Mouse (Mus musculus): ENCODE results near the gene Arhgef17.

Arhgef17 gene

DNA sequence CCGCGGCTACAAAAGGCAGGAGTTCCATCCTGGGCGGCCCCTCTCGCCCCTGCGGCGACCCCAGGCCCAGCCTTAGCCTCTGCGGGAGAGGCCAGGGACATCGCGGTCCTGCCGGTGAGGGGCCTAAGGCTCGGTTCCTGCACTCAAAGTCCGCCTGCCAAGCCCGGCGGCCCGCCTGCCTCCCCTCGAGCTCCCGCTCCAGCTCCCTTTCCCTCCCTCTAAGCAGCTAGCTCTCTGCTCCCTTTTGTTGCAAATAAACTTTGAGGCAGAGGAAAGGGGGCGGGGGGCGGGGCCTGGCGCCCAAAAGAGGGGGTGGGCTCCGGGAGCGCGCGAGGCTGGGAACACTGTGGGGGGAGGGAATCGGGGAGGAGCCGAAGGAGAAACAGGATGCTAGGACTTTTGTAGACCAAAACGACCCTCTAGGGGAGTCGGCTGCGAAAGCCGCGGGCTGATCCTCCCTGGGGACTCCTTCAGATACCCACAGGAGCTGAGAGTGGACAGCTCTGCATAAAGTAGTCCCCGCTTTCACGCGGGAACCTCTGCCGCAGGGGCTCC lies at the start of gene Arhgef17:
TSS of gene Arhgef17 (minus strand) at position 182 of the 555 bp plus-strand sequence.
- DNase-seq (ENCODE audit: low read depth, low spot score): peak; percentile 95

DNA sequence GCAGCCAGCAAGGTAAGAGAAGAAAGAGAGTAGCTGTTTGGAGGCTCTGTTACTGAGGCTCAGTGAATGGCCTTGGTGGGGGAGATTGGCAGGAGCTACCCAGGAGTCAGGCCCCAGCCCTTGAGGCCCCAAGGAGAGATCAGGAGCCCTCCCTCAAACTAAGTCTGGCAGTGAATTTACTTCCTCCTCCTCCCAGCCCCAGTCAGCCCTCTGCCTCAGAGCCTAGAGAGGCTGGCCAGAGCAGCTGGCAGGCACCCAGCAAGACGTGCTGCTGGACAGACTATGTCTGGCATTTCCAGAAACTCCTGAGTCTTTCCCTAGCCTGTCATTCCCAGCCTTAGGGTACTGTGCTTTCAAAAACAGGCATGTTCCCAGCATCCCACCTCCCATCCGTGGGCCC lies 47.3 kb upstream of the Arhgef17 start:
- DNase-seq (ENCODE audit: low read depth, low spot score): no peak

DNA sequence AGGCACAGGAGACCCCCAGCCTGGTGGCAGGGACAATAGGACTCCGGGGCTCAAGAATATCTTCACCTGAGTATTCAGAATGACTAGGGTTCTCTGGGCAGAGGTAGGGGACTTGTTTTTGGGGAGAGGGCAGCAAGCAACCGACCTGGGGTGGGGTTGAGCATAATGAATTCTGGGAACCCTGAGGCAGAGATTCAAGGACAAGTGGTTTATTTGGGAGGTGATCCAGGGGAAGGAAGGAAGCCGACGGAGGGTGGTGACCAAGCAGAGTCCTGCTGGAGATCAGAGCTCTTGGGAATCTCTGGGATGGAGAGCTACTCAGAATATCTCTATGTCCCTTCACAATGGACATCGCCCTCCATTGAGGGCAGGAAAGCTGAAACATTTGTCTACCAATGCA lies 46.3 kb upstream of the Arhgef17 start:
- DNase-seq (ENCODE audit: low read depth, low spot score): no peak

DNA sequence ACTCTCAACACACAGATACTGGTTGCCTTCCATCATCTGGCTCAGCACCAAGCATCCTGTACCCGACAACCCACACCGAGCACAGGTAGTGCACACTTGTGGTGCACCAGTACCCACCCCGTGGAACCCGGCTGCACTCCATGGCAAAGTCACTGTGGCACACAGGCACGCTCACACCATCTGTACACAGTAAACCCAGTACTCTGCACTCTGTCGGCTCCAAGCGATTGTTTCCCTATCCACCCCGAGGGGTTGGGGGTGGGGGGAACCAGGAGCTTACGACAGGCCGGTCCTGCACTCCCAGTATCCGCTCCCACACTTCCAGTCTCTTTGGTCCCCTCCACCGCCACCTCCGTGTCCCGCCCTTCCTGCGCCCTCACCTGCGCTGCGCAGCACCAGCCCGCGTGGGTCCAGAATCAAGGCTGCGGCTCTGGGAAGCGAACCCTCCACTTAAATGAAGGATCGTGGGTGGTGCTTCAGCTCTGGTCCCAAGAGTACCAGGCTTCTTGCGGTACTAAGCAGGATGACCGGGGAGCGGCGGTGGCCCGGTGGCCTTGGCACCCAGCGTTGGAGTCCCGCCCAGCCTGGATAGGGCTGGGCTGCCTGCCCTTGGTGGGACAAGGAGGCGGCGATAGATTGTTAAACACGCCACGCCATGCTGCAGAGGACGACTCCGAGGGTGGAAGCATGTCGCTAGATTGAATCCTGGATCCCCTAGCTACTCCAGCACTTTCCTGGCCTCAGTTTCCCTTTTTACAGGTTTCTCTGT lies 42.4 kb upstream of the Arhgef17 start, which contains the start of gene P2ry6:
TSS of gene P2ry6 (minus strand) at position 515 of the 769 bp plus-strand sequence.
- peak; percentile 36 for DNase-seq (ENCODE audit: low read depth, low spot score)

DNA sequence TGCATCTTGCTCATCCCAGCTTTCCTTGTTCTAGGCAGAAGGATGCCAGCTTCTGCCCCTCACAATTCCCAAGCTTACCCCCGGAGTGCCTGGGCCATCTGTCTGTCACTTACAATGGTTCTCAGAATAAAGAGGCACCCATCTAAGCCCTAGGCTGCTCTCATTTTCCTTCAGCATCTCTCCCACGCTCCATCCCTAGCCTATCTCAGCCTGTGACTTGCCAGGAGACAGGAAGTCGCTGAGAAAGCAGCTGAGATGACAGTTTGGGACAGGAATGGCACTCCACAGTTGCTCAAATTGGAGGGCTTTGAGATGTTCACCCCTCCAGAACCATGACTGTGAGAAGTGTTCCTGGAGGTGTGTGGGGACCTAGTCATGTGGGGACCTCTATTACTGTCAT lies 41.0 kb upstream of the Arhgef17 start:
- no peak for DNase-seq (ENCODE audit: low read depth, low spot score)

DNA sequence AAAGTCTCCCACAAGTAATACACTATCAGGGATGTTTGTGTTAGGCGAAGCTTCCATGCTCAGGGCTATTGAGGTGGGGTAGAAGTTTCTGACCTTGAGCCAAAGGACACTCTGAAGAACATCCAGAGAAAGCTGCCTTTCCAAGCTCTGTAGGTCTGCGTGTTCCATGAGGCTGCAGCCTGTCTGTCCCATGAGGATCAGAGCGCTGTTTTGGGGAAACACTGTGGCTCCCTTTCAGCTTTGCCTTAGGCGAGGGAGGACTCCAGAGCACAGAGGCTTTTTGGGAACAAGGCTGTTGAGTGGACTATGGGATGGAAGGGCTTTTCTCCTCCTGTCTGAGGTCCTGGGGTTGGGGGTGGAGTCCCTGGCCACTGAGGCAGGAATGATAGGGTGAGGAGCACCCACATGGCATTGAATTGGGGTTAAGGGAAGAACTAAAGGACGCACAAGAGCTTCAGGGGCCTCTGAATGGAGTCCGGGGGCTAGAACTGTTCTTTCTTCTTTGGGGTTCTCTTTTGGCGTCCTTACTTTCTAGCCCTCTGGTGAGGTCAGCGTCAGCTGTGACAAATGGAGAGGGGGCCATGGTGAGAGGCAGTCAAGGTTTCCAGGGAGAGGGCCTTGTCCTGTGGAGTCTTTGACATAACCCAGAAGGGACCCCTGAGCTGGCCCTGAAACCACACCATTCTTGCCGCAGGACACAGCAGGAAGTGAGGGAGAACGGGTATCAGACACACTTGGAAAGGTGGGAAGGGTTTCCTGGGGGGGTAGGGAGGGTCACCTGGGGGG lies 37.2 kb upstream of the Arhgef17 start:
- DNase-seq (ENCODE audit: low read depth, low spot score): no peak

DNA sequence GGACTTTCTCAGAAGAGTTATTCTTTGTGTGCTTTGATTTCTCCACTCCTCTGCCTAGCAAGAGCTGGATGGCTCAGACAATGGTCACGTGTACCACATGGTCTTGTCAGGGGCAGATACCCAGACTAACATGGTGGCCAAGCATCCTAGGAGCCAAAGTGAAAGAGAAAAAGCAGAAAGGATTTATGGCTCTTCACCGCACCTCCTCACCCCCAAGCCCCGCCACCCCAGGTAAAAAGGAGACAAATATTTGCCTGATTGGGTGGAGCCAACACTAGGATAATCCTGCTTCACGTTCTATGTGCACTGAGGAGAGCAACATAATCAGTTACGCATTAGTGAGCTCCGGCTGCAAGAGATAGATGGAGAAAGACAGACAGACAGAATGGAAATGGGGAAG lies 36.5 kb upstream of the Arhgef17 start:
- no peak for DNase-seq (ENCODE audit: low read depth, low spot score)

DNA sequence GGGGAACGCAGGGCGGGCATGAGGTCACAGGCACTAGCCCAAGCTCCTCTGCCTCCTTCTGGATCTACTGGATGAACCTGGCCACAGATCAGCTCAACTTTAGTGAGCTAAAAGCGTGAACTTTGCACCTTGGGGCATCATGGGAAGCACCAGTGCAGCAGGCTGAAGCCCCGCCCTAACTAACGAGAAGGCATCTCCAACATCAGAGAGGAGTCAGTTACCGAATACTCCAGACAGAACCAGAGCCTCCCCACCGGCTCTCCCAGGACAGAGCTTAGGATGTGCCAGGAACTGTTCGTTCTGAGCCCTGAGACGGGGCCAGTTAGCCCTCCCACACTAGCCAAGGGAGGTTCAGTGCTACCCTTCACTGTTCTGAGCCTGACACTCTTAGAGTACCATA lies 35.9 kb upstream of the Arhgef17 start:
- DNase-seq (ENCODE audit: low read depth, low spot score): peak; percentile 57

DNA sequence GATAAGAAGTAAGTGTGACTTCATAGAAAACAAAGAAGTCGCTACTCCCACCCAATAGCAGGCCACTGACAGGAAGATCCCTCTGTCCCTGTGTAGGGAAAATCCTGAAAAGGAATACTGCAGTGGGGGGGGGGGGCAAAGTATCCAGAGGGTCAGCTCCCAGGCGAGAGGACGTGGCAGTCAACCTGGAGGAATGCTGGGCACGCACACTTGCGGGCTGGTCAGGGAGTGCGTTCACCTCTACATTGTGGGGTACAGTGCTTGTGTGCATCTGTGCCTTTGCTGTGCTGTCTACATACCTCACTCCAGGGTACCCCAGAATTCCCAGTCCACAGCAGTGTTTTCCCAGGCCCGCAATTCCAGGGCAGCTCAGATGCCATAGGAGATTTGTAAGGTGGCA lies 34.1 kb upstream of the Arhgef17 start:
- DNase-seq (ENCODE audit: low read depth, low spot score): no peak

DNA sequence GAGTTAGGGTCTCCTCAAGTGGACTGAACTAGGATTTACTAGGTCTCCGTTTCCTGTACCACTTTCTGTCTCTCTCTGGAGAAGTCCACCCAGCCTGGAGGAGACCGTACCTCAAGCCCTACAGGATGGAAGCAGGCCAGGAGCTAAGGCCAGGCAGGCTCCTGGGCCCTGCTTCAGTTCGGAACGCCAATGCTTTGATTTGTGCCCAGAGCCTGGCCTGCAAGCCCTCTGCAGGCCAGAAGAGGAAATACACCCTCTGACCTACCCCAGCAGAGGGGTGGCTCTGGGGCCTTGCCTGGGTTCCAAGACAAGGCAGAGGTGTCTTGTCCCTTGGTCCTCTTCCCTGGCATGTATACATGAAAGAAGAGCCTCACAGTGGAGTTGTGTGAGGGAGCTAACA lies 33.2 kb upstream of the Arhgef17 start:
- DNase-seq (ENCODE audit: low read depth, low spot score): peak; percentile 76

DNA sequence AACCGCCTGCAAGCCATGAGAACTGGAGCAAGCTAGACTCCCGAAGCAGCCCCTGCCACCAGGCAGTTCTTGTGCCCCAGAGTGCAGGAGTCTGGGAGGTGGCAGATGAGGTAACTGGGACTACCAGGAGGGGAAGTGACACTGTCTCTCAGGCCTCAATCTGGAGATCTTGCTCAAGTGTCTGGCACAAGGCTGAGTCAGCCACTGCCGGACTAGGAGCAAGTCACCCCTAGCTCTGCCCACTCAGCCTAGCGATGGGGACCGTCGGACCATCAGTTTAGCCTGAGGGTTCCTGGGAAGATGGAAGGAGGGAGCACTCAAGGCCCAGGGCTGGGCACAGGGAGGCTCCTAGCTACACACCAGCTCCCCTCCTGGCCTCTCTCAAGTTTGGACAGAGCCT lies 32.3 kb upstream of the Arhgef17 start:
- DNase-seq (ENCODE audit: low read depth, low spot score): no peak

DNA sequence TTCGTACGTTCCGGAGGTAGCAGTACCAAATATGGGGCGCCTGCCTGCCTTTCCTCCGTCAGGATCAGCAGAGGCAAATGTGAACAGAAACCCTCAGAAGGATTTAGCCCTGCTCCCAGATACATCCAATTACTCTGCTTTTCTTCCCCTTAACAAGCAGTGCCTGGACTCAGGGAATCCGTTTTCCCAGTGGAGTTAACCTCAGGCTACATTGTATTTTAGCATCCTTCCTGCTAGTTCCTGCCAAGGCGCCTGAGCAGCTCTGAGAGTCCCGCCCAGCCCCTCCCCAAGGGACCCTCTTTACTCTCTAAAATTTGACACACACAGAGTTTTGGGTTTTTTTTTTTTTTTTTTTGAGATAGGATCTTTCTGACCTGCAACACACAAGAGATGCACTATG lies 31.5 kb upstream of the Arhgef17 start:
- DNase-seq (ENCODE audit: low read depth, low spot score): no peak

DNA sequence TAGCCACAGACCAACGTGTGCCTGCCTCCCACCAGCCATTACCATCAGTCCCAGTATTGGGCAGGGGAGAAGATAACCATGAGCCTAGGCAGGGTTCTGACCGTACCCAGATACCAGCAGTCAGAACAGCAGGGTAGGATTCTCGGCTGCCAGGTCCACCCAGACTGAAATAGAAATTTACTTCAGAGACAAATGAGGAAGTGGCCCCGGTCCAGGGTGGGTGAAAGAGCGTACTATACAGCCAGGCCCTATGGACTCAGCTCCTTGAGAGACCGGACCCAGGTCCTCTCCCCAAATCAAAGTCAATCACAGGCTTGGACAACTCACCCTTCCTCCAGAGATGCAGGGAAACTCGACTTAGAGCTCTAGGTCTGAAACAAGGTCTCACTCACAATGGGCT lies 29.2 kb upstream of the Arhgef17 start:
- DNase-seq (ENCODE audit: low read depth, low spot score): no peak

DNA sequence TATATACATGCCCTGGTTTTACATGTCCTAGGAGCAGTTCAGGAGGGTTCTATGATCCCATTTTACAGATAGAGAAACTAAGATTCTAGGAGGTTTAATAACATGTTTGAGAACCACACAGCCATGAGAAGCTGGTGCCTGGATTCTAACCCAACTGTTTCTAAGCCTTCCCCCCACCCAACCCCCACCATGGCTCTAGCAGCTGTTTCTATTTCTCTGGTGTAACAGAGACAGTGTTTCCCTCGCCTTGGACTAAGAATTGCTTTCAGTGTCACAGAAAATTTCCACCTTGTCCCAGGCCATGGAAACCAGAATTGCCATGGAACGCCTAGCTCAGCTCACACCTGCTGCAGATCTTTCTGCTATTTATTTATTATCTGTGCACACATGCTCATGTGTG lies 28.6 kb upstream of the Arhgef17 start:
- DNase-seq (ENCODE audit: low read depth, low spot score): no peak

DNA sequence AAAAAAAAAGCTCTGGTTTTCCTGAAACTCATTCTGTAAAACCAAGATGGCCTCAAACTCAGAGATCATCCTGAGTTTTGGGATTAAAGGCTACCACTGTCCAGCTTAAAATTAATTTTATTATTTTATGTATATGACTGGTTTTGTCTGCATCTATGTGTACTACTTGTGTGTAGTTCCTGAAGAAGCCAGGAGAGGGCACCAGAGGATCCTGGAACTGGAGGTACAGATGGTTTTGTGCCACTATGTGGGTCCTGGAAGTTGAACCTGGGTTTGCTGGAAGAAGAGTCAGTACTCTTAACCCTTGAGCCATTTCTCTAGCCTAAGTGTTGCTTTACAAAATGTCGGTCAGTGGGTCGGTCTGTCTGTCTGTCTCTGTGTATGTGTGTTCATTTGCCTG lies 26.5 kb upstream of the Arhgef17 start:
- DNase-seq (ENCODE audit: low read depth, low spot score): peak; percentile 83

DNA sequence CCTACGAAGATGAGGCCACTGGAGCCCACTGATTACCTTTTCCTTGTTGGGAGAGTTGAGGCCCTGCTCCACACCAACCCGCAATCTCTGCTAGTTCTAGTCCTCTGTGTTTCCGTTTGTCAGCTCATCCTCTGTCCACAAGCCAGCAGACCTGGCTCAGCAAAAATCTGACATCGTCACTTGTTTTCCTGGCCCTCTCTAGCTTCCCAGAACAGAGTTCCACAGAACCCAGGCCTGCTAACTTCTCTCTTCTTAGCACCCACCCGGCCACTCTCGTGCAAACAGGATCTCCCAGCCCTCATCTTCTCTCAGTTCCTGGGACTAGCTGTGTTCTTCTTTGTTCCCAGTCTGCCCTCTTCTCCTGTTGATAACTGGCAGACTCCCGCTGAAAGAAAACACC lies 20.8 kb upstream of the Arhgef17 start:
- no peak for DNase-seq (ENCODE audit: low read depth, low spot score)

DNA sequence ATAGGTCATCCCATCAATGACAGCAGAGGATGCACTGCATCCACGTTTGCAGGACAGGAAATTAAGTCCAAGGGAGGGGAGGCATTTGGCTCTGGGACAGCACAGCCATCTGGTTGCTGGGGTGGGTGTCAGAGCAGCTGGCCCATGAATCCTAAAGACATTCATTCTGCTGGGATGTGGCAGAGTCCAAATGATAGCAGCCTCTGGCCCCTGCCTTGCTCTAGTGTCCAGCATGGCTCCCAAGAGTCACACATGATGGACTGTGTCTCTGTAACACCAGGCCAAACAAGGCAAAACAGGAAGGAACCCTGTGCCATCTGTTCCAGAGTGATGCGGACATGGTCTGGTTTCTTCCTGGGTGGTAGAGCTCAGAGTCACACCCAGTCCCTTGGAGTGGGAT lies 20.0 kb upstream of the Arhgef17 start:
- no peak for DNase-seq (ENCODE audit: low read depth, low spot score)

DNA sequence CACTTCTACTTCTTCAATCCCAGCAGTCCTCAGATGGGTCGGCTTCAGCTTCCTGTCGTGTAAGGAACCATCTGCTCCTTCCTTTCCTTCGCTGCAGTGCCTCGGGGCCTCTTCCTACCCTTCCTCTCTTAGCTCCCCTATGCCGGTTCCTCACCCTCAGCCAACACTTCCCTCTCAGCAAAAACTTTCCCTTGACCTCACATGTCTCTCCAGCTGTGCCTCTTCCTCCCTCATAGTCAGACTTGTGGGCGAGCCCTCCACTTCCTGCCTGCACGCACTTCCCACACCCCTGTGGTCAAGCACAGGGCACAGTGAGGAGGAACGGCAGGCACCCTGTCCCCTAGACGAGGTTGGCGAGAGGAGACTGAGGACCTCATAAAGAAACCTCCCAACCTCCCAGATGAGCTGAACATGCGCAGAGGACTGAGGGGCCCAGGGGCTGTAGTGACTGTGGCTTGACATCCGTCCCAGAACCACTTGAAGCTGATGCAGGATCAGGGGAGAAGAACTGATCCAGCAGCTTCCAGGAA lies 18.6 kb upstream of the Arhgef17 start:
- no peak for DNase-seq (ENCODE audit: low read depth, low spot score)

DNA sequence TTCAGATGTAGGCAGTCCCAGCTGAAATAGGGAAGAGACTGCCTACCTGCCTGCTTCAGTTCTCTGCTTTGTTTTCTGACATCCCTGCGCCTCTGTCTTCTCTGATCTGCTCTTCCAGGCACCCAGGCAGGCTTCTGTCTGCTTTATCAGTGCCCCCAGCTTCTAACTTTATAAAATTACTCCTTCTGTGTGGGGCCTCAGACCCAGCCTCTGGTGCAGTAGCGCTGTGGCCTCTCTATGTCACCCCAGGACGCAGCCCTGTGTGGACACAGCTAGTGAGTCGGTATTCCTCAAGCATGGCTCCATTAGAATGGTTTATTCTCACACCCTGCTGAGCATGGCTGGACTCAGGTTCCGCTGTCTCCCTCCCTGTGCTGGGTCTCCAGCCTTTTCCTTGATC lies 18.1 kb upstream of the Arhgef17 start:
- DNase-seq (ENCODE audit: low read depth, low spot score): no peak

DNA sequence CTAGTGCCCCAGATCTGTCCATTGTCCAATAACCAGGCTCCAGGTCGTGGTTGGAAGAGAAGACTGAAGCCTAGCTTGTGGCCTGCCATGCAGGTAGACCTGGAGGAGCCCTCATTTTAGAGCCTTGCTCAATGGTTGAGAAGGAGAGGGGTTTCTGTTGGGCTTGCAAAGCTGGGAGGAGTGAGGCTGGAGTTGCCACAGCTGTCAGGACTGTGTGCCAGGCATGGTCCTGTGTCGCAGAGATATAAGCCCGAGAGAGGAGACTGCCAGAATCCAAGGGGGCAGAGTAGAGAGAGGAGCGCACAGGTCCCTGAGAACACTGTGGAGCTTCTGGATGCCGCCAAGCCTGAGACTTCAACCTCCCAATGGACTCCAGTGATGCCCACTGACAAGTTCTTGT lies 12.8 kb upstream of the Arhgef17 start:
- DNase-seq (ENCODE audit: low read depth, low spot score): no peak

DNA sequence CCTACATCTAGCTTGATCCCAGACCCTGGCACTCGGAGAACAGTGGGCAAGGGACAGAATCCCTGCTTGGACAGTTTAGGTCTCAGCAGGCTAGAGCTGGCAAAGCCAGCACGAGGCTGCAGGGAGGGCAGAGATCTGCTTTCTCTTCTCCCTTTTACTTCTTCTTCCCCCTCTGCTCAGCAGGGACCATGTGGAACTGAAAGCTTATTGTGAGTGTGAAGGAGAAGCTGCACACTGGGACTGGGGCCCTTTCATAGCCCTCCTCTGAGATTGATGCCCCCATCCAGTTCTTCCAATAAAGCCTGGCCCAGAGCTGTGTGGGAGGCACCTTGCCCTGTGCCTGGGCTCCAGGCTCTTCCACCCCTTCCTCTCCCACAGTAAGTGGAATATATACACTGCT lies 12.4 kb upstream of the Arhgef17 start:
- DNase-seq (ENCODE audit: low read depth, low spot score): no peak

DNA sequence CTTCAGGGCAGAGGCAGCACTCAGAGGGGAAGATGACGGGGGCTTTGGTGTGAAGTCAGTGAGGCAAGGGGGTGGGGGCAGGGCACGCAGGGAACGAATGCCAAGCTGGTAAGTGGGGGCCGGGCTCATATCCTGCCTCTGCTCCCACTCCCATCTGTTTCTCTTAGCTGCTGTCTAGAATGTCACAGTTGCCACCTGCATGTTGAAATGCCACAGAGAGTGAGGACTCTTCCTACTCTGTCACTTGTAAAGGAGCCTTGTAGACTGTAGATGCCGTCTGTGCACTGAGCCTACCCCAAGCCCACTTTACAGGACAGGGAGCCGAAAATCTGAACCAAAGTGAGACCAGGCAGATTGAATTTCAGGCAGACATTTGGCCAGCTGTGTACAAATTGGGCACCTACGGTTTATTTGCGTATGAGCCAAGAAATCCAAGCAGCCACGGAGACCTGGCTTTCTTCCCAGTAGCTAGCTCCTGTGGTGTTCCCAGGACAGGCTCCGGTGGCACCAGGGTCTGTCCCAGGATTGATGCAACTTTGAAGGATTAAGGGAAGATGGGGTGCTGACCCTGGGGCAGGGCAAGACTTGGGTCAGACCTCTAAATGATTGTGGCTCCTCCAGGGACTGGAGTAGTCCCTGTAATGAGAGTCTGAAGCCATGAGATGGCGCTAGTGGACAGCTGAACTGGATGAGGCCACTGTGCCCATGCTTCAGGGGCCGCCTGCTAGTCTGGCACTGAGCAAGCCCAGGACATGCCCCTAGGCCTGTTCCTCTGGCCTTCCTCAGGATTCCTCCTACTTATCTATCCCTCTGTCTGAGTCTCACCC lies 11.1 kb upstream of the Arhgef17 start:
- DNase-seq (ENCODE audit: low read depth, low spot score): peak; percentile 93

All from ZHBTc4 (cell line).